Mouse (Mus musculus) cerebellum, adult 11-12 months (tissue): ENCODE results near the gene Gngt2.
A peak's percentile ranks its signal among the peaks of the same experiment; 100 is the strongest.
"Not testable (repeated sequence)": the region's sequence is repeated elsewhere in the genome, so short reads cannot be mapped to it uniquely, and the experiment has no call there.

Experiments used
- DNase-seq: peaks from one replicate; pipeline ENCODE4 v3.0.0; 2022

Gene Gngt2

GRCm38 (mm10) chr11:95840694-95841497 is 3.9 kb downstream of the Gngt2 start:
- DNase-seq, result no peak

GRCm38 (mm10) chr11:95841498-95841830 is 4.4 kb downstream of the Gngt2 start:
- no peak for DNase-seq

- no peak for DNase-seq
Measured at GRCm38 (mm10) chr11:95842074-95842681, 5.2 kb downstream of the Gngt2 start, which contains the start of gene Abi3. Abi3 (minus strand) TSS chr11:95842476.

GRCm38 (mm10) chr11:95842953-95843352 is 5.9 kb downstream of the Gngt2 start:
- no peak for DNase-seq

- DNase-seq, result no peak
Measured at GRCm38 (mm10) chr11:95843421-95843950, 6.5 kb downstream of the Gngt2 start.

GRCm38 (mm10) chr11:95844935-95845334 is 7.9 kb downstream of the Gngt2 start:
- DNase-seq, result no peak

GRCm38 (mm10) chr11:95850898-95851297 is 13.9 kb downstream of the Gngt2 start:
- no peak for DNase-seq

GRCm38 (mm10) chr11:95853684-95854083 is 16.7 kb downstream of the Gngt2 start:
- DNase-seq, result peak; percentile 48

GRCm38 (mm10) chr11:95857306-95857705 is 20.3 kb downstream of the Gngt2 start:
- peak; percentile 52 for DNase-seq

- no peak for DNase-seq
Measured at GRCm38 (mm10) chr11:95857716-95858527, 20.9 kb downstream of the Gngt2 start.

- DNase-seq, result peak; percentile 98
Measured at GRCm38 (mm10) chr11:95858528-95859467, 21.8 kb downstream of the Gngt2 start.

- no peak for DNase-seq
Measured at GRCm38 (mm10) chr11:95859468-95859855, 22.4 kb downstream of the Gngt2 start.

- no peak for DNase-seq
Measured at GRCm38 (mm10) chr11:95860071-95860490, 23.1 kb downstream of the Gngt2 start.

GRCm38 (mm10) chr11:95861397-95861796 is 24.4 kb downstream of the Gngt2 start:
- DNase-seq, result peak; percentile 29

GRCm38 (mm10) chr11:95869442-95869841 is 32.4 kb downstream of the Gngt2 start:
- no peak for DNase-seq

- no peak for DNase-seq
Measured at GRCm38 (mm10) chr11:95869918-95870470, 33.0 kb downstream of the Gngt2 start.

GRCm38 (mm10) chr11:95875804-95876203 is 38.8 kb downstream of the Gngt2 start:
- DNase-seq, result no peak

GRCm38 (mm10) chr11:95876296-95876695 is 39.3 kb downstream of the Gngt2 start:
- DNase-seq, result no peak

GRCm38 (mm10) chr11:95879861-95880260 is 42.8 kb downstream of the Gngt2 start:
- not testable (repeated sequence) for DNase-seq

- DNase-seq, result no peak
Measured at GRCm38 (mm10) chr11:95890462-95891051, 53.5 kb downstream of the Gngt2 start.
